ENCODE assay signal across 12 mouse cellular contexts in genomic region chr7:35373146-35373989, GRCm38 (mm10). TPM values are rescaled to one million over a fixed set of nuclear protein-coding genes. Genes with fewer than 3 reads are reported as not detected.
DNase-seq lines count a peak whose midpoint lies in the region; ATAC-seq and TF ChIP-seq lines count a peak whose summit lies in the region.
"Had no signal": no experiment of that assay in that cellular context is flagged by ENCODE, and none has a peak within 500 bp of the region (broad histone marks: within the 10 kb centered on the region; RNA-seq: fewer than 3 reads in every experiment).

No protein-coding gene starts in this region.

- no peak overlapping the region for H3K4me3 ChIP-seq in heart, embryonic 12.5 days
- peak overlapping the region; percentile 18; the same call in 1 of the 2 replicates for H3K4me3 ChIP-seq in ES-Bruce4 (ENCODE audit: low read depth, low read length)
- no peak overlapping the region for H3K4me3 ChIP-seq in intestine, postnatal 0 days (ENCODE audit: low read depth, low read length)
- H3K4me3 ChIP-seq in limb, embryonic 11.5 days (ENCODE audit: low read depth, low read length): no peak overlapping the region
- H3K4me3 ChIP-seq in left cerebral cortex, adult 2 months: no peak overlapping the region
- H3K4me3 ChIP-seq: hindbrain, embryonic 12.5 days; midbrain, embryonic 13.5 days had no signal

- 51% methylated on average over 16 of the region's 16 CpGs for WGBS in heart, embryonic 12.5 days
- 31% methylated on average over 16 of the region's 16 CpGs for WGBS in intestine, postnatal 0 days
- 72% methylated on average over 16 of the region's 16 CpGs for WGBS in limb, embryonic 11.5 days

- H3K27me3 ChIP-seq in heart, embryonic 12.5 days (replicated peaks): no peaks in the 10 kb centered on the region
- H3K27me3 ChIP-seq in ES-Bruce4 (ENCODE audit: control insufficient read depth, insufficient read depth, low read length, poor library complexity, severe bottlenecking): no peaks in the 10 kb centered on the region
- no peaks in the 10 kb centered on the region for H3K27me3 ChIP-seq in intestine, postnatal 0 days (replicated peaks; ENCODE audit: control insufficient read depth, insufficient read depth, low read length)
- no peaks in the 10 kb centered on the region for H3K27me3 ChIP-seq in limb, embryonic 11.5 days (ENCODE audit: control insufficient read depth, insufficient read depth, low read length)
- H3K27me3 ChIP-seq: hindbrain, embryonic 12.5 days; midbrain, embryonic 13.5 days had no signal

- H3K4me2 ChIP-seq in heart, embryonic 12.5 days: peak overlapping the region; percentile 17; the same call in 1 of the 2 replicates
- 0 out of 2 replicates have a peak overlapping the region, but pooled peaks have one; percentile 32 for H3K4me2 ChIP-seq in intestine, postnatal 0 days (replicated peaks; ENCODE audit: low read depth)
- no peak overlapping the region for H3K4me2 ChIP-seq in limb, embryonic 11.5 days (ENCODE audit: low read depth, severe bottlenecking)
- H3K4me2 ChIP-seq: hindbrain, embryonic 12.5 days; midbrain, embryonic 13.5 days had no signal

- H3K4me1 ChIP-seq in heart, embryonic 12.5 days (replicated peaks): peaks cover 12% of the 10 kb centered on the region
- no peaks in the 10 kb centered on the region for H3K4me1 ChIP-seq in ES-Bruce4 (ENCODE audit: control insufficient read depth, insufficient read depth, low read length)
- H3K4me1 ChIP-seq in intestine, postnatal 0 days (replicated peaks; ENCODE audit: control insufficient read depth, insufficient read depth, low read length): no peaks in the 10 kb centered on the region
- no peaks in the 10 kb centered on the region for H3K4me1 ChIP-seq in limb, embryonic 11.5 days (ENCODE audit: control insufficient read depth, insufficient read depth, low read length)
- H3K4me1 ChIP-seq: midbrain, embryonic 13.5 days had no signal

- H3K9me3 ChIP-seq in heart, embryonic 12.5 days (replicated peaks): peaks cover 2% of the 10 kb centered on the region; the same call in 1 of the 2 replicates
- no peaks in the 10 kb centered on the region for H3K9me3 ChIP-seq in ES-Bruce4 (replicated peaks; ENCODE audit: control insufficient read depth, insufficient read depth, low read length, poor library complexity, severe bottlenecking)
- H3K9me3 ChIP-seq in intestine, postnatal 0 days (ENCODE audit: control insufficient read depth): no peaks in the 10 kb centered on the region
- no peaks in the 10 kb centered on the region for H3K9me3 ChIP-seq in limb, embryonic 11.5 days (ENCODE audit: control insufficient read depth, low read length)
- H3K9me3 ChIP-seq: hindbrain, embryonic 12.5 days; midbrain, embryonic 13.5 days had no signal

- TF ChIP-seq CTCF in ES-Bruce4 (IDR thresholded peaks at IDR 0.05; ENCODE audit: low read depth, low read length): no peak
- TF ChIP-seq CTCF in intestine, postnatal 0 days (IDR thresholded peaks at IDR 0.05; ENCODE audit: low read depth): peak; percentile 42
- TF ChIP-seq CTCF in left cerebral cortex, adult 2 months (IDR thresholded peaks at IDR 0.05): no peak

- H3K9ac ChIP-seq in heart, embryonic 12.5 days: no peak overlapping the region
- no peak overlapping the region for H3K9ac ChIP-seq in ES-Bruce4 (ENCODE audit: low read depth, poor library complexity, severe bottlenecking)
- no peak overlapping the region for H3K9ac ChIP-seq in intestine, postnatal 0 days (ENCODE audit: low read depth, low read length)
- no peak overlapping the region for H3K9ac ChIP-seq in limb, embryonic 11.5 days (ENCODE audit: low read length)
- H3K9ac ChIP-seq: hindbrain, embryonic 12.5 days; midbrain, embryonic 13.5 days had no signal

- 0 out of 2 replicates have a peak overlapping the region, but pooled peaks have one; percentile 5 for H3K27ac ChIP-seq in heart, embryonic 12.5 days (ENCODE audit: poor library complexity, severe bottlenecking)
- H3K27ac ChIP-seq in ES-Bruce4 (ENCODE audit: insufficient read depth, low read length): no peak overlapping the region
- H3K27ac ChIP-seq in intestine, postnatal 0 days (ENCODE audit: low read depth, low read length): peak overlapping the region; percentile 91
- H3K27ac ChIP-seq in limb, embryonic 11.5 days (replicated peaks; ENCODE audit: low read depth, low read length): no peak overlapping the region
- no peak overlapping the region for H3K27ac ChIP-seq in left cerebral cortex, adult 2 months
- H3K27ac ChIP-seq: hindbrain, embryonic 12.5 days; midbrain, embryonic 13.5 days had no signal

- intact Hi-C loops in heart, postnatal 25 days (cut with DNase I): no loop called here
- intact Hi-C loops in left cerebral cortex, adult 2 months (cut with DNase I): no loop called here

- ATAC-seq in heart, embryonic 12.5 days (ENCODE audit: insufficient number of reproducible peaks, low FRiP score): peak; percentile 63
- ATAC-seq in intestine, postnatal 0 days: peak; percentile 86
- ATAC-seq in limb, embryonic 11.5 days (ENCODE audit: insufficient number of reproducible peaks, low FRiP score, low TSS enrichment, low read depth): 0 out of 2 replicates have a peak, but pooled peaks have one; percentile 21
- ATAC-seq in CD4-positive, CD25-positive, alpha-beta regulatory T cell, adult 4 months: no peak
- ATAC-seq: midbrain, embryonic 13.5 days had no signal

- no peak for TF ChIP-seq POLR2A in ES-Bruce4 (IDR thresholded peaks at IDR 0.05; ENCODE audit: insufficient read depth, low read length)

- peak; percentile 59; the same call in 1 of the 2 replicates for TF ChIP-seq EP300 in ES-Bruce4 (IDR thresholded peaks at IDR 0.05; ENCODE audit: insufficient read depth, low read depth, low read length)

- no peak for DNase-seq in heart, postnatal 25 days (ENCODE audit: low spot score)
- DNase-seq in limb, embryonic 11.5 days (ENCODE audit: low spot score): no peak
- DNase-seq in left cerebral cortex, adult 2 months (ENCODE audit: extremely low spot score in 1 of 2, low spot score in 2 of 2): no peak
- no peak for DNase-seq in adrenal gland, postnatal 4 days (ENCODE audit: low spot score in 2 of 2)
- DNase-seq: adrenal gland, postnatal 10 days; left cerebral cortex, postnatal 4 days had no signal

- H3K36me3 ChIP-seq in heart, embryonic 12.5 days: no peaks in the 10 kb centered on the region
- no peaks in the 10 kb centered on the region for H3K36me3 ChIP-seq in ES-Bruce4 (ENCODE audit: control insufficient read depth, insufficient read depth, low read length, poor library complexity, severe bottlenecking)
- peaks cover 40% of the 10 kb centered on the region for H3K36me3 ChIP-seq in intestine, postnatal 0 days (ENCODE audit: control insufficient read depth, insufficient read depth)
- no peaks in the 10 kb centered on the region for H3K36me3 ChIP-seq in limb, embryonic 11.5 days (ENCODE audit: control insufficient read depth, insufficient read depth, low read length)
- H3K36me3 ChIP-seq: hindbrain, embryonic 12.5 days; midbrain, embryonic 13.5 days had no signal

RNA-seq across cellular contexts. Expression of gene Faap24, which starts 23.3 kb away (rescaled TPM):
- polyA plus RNA-seq in heart, embryonic 12.5 days (2016; fragmentation: Nextera tagmentation; extraction: Ambion mirVana): 13.4 and 14.4 TPM in 2 replicates
- total RNA-seq in heart, postnatal 25 days (2021): 1 to 10 TPM; 1.6 to 2.1 TPM
- 8.7 and 9.1 TPM in 2 replicates for polyA plus RNA-seq in ES-Bruce4 (2011; ENCODE audit: insufficient read depth, insufficient read length, low read depth, missing spikeins)
- polyA plus RNA-seq in intestine, postnatal 0 days (2015; fragmentation: Nextera tagmentation; extraction: Ambion mirVana): 9.3 and 10.3 TPM in 2 replicates
- 19.5 and 19.6 TPM in 2 replicates for polyA plus RNA-seq in limb, embryonic 11.5 days (2014; fragmentation: Nextera tagmentation; extraction: Ambion mirVana)
- 1 to 10 TPM; 5.4 to 6.8 TPM for total RNA-seq in left cerebral cortex, adult 2 months (2021)
- 10 to 100 TPM; 34.0 to 40.4 TPM for polyA plus RNA-seq in CD4-positive, CD25-positive, alpha-beta regulatory T cell, adult 4 months (2017; shearing (Covaris generic))
- 1 to 10 TPM; 6.5 to 7.3 TPM for total RNA-seq in adrenal gland, postnatal 4 days (2021)

RNA-seq across cellular contexts. Expression of gene Cep89, which starts 23.5 kb away (rescaled TPM):
- 37.3 and 40.0 TPM in 2 replicates for polyA plus RNA-seq in heart, embryonic 12.5 days (2016; fragmentation: Nextera tagmentation; extraction: Ambion mirVana)
- 10 to 100 TPM; 14.1 to 18.9 TPM for total RNA-seq in heart, postnatal 25 days (2021)
- polyA plus RNA-seq in ES-Bruce4 (2011; ENCODE audit: insufficient read depth, insufficient read length, low read depth, missing spikeins): 37.2 and 40.2 TPM in 2 replicates
- polyA plus RNA-seq in intestine, postnatal 0 days (2015; fragmentation: Nextera tagmentation; extraction: Ambion mirVana): 9.7 and 10.1 TPM in 2 replicates
- 43.8 and 54.3 TPM in 2 replicates for polyA plus RNA-seq in limb, embryonic 11.5 days (2014; fragmentation: Nextera tagmentation; extraction: Ambion mirVana)
- total RNA-seq in left cerebral cortex, adult 2 months (2021): 10 to 100 TPM; 18.3 to 25.1 TPM
- polyA plus RNA-seq in CD4-positive, CD25-positive, alpha-beta regulatory T cell, adult 4 months (2017; shearing (Covaris generic)): 10 to 100 TPM; 14.2 to 23.5 TPM
- 10 to 100 TPM; 27.2 to 41.1 TPM for total RNA-seq in adrenal gland, postnatal 4 days (2021)

RNA-seq across cellular contexts. Expression of gene Rhpn2, which starts 39.4 kb away (rescaled TPM):
- 8.4 and 9.6 TPM in 2 replicates for polyA plus RNA-seq in heart, embryonic 12.5 days (2016; fragmentation: Nextera tagmentation; extraction: Ambion mirVana)
- total RNA-seq in heart, postnatal 25 days (2021): 1 to 10 TPM; 4.4 to 6.0 TPM
- 22.1 and 26.5 TPM in 2 replicates for polyA plus RNA-seq in ES-Bruce4 (2011; ENCODE audit: insufficient read depth, insufficient read length, low read depth, missing spikeins)
- polyA plus RNA-seq in intestine, postnatal 0 days (2015; fragmentation: Nextera tagmentation; extraction: Ambion mirVana): 63.3 and 75.0 TPM in 2 replicates
- 1.8 and 1.9 TPM in 2 replicates for polyA plus RNA-seq in limb, embryonic 11.5 days (2014; fragmentation: Nextera tagmentation; extraction: Ambion mirVana)
- total RNA-seq in left cerebral cortex, adult 2 months (2021): 1 to 10 TPM; 5.8 to 6.2 TPM
- under 1 TPM; 0.28 to 0.39 TPM for polyA plus RNA-seq in CD4-positive, CD25-positive, alpha-beta regulatory T cell, adult 4 months (2017; shearing (Covaris generic))
- 1 to 10 TPM; 2.9 to 4.8 TPM for total RNA-seq in adrenal gland, postnatal 4 days (2021)

RNA-seq across cellular contexts. Expression of gene Gpatch1, which starts 55.1 kb away (rescaled TPM):
- 12.5 and 13.3 TPM in 2 replicates for polyA plus RNA-seq in heart, embryonic 12.5 days (2016; fragmentation: Nextera tagmentation; extraction: Ambion mirVana)
- total RNA-seq in heart, postnatal 25 days (2021): 1 to 10 TPM; 8.8 to 9.9 TPM
- polyA plus RNA-seq in ES-Bruce4 (2011; ENCODE audit: insufficient read depth, insufficient read length, low read depth, missing spikeins): 12.5 and 12.7 TPM in 2 replicates
- polyA plus RNA-seq in intestine, postnatal 0 days (2015; fragmentation: Nextera tagmentation; extraction: Ambion mirVana): 8.6 and 9.1 TPM in 2 replicates
- 17.5 and 20.5 TPM in 2 replicates for polyA plus RNA-seq in limb, embryonic 11.5 days (2014; fragmentation: Nextera tagmentation; extraction: Ambion mirVana)
- 10 to 100 TPM; 27.3 to 27.7 TPM for total RNA-seq in left cerebral cortex, adult 2 months (2021)
- polyA plus RNA-seq in CD4-positive, CD25-positive, alpha-beta regulatory T cell, adult 4 months (2017; shearing (Covaris generic)): 10 to 100 TPM; 22.4 to 28.6 TPM
- total RNA-seq in adrenal gland, postnatal 4 days (2021): 10 to 100 TPM; 22.3 to 26.0 TPM

Comparison
In these comparisons a context has a peak if more than half of its experiments do, and no peak if none do; other contexts are left out.
1. H3K27ac ChIP-seq: peak in heart, embryonic 12.5 days (single experiment) and intestine, postnatal 0 days (single experiment); none in ES-Bruce4 (single experiment), limb, embryonic 11.5 days (single experiment) and left cerebral cortex, adult 2 months (single experiment).